Mouse (Mus musculus) MEL (cell line): ENCODE results near the gene Nell2. TPM values are rescaled to one million over a fixed set of nuclear protein-coding genes. Genes with fewer than 3 reads are reported as not detected.
"Not testable (repeated sequence)": the region's sequence is repeated elsewhere in the genome, so short reads cannot be mapped to it uniquely, and the experiment has no call there.

Experiments used
- DNase-seq: peaks from one replicate; pipeline ENCODE4 v3.0.0; 2011; ENCODE audit warnings: low read depth, low spot score
- H3K27ac ChIP-seq: 2 replicates; pipeline ENCODE4 v1.5.1; 2012; ENCODE audit warnings: low read depth, mild to moderate bottlenecking, control low read depth, low read length, moderate library complexity; ENCODE audit not compliant: control insufficient read depth
- H3K27me3 ChIP-seq, 2 experiments: fragments of 150-350 bp in 1 of 2; sonication (generic) in 1 of 2; 2 replicates each; pipeline ENCODE4 v1.6.1; 2012; ENCODE audit warnings: low read length in 2 of 2, mild to moderate bottlenecking in 2 of 2, improper control_type of control experiment in 1 of 2, moderate library complexity in 1 of 2; ENCODE audit not compliant: insufficient read depth in 2 of 2, control insufficient read depth in 1 of 2
- H3K36me3 ChIP-seq, 2 experiments: 2 replicates each; pipeline ENCODE4 v1.6.1; 2012 to 2014; ENCODE audit warnings: low read length in 2 of 2, improper control_type of control experiment in 1 of 2, inconsistent platforms in 1 of 2, mild to moderate bottlenecking in 1 of 2; ENCODE audit not compliant: insufficient read depth in 2 of 2, control insufficient read depth in 1 of 2
- H3K4me1 ChIP-seq, 2 experiments: fragments of 150-350 bp in 1 of 2; sonication (generic) in 1 of 2; 2 replicates each; pipeline ENCODE4 v1.6.1; 2012; ENCODE audit warnings: low read length in 2 of 2, improper control_type of control experiment in 1 of 2, mild to moderate bottlenecking in 1 of 2; ENCODE audit not compliant: insufficient read depth in 2 of 2, control insufficient read depth in 1 of 2
- H3K4me3 ChIP-seq, 2 experiments: fragments of 150-350 bp in 1 of 2; sonication (generic) in 1 of 2; 2 replicates each; pipeline ENCODE4 v1.5.1; 2012; ENCODE audit warnings: low read depth in 2 of 2, low read length in 2 of 2, mild to moderate bottlenecking in 2 of 2, moderate library complexity in 2 of 2, control low read depth in 1 of 2, improper control_type of control experiment in 1 of 2; ENCODE audit not compliant: control insufficient read depth in 1 of 2, insufficient read depth in 1 of 2
- H3K79me2 ChIP-seq: 2 replicates; pipeline ENCODE4 v1.6.1; 2012; ENCODE audit warnings: mild to moderate bottlenecking, low read length, moderate library complexity; ENCODE audit not compliant: control insufficient read depth, poor library complexity, insufficient read depth
- H3K9ac ChIP-seq: 2 replicates; pipeline ENCODE4 v1.6.1; 2012; ENCODE audit warnings: low read depth, mild to moderate bottlenecking, control low read depth, low read length, moderate library complexity; ENCODE audit not compliant: control insufficient read depth, poor library complexity, severe bottlenecking
- H3K9me3 ChIP-seq: fragments of 150-350 bp; sonication (generic); replicated peaks from 2 replicates; pipeline ENCODE4 v1.6.1; 2012; ENCODE audit warnings: mild to moderate bottlenecking, low read length, improper control_type of control experiment, moderate library complexity; ENCODE audit not compliant: insufficient read depth
- CTCF ChIP-seq, 3 experiments: IDR thresholded peaks in 2 of 3; conservative IDR thresholded peaks in 1 of 3; 2 replicates each; pipeline ENCODE4 v1.5.1; 2011 to 2012; ENCODE audit warnings: low read length in 3 of 3, low read depth in 2 of 3, mild to moderate bottlenecking in 2 of 3, improper control_type of control experiment in 1 of 3, inconsistent platforms in 1 of 3, mixed read lengths in 1 of 3, moderate library complexity in 1 of 3; ENCODE audit not compliant: control insufficient read depth in 1 of 3, insufficient read depth in 1 of 3, poor library complexity in 1 of 3, severe bottlenecking in 1 of 3
- E2F4 ChIP-seq: IDR thresholded peaks from 2 replicates; pipeline ENCODE4 v1.6.1; 2011; ENCODE audit warnings: low read depth, low read length, improper control_type of control experiment, borderline replicate concordance
- EP300 ChIP-seq, 2 experiments: IDR thresholded peaks; 2 replicates each; pipeline ENCODE4 v1.6.1; 2011; ENCODE audit warnings: improper control_type of control experiment in 2 of 2, low read length in 2 of 2, low read depth in 1 of 2, mild to moderate bottlenecking in 1 of 2
- GATA1 ChIP-seq: IDR thresholded peaks from 2 replicates; pipeline ENCODE4 v1.6.1; 2011; ENCODE audit warnings: low read depth, low read length, improper control_type of control experiment
- KAT2A ChIP-seq: conservative IDR thresholded peaks from 2 replicates; pipeline ENCODE4 v1.6.1; 2012; ENCODE audit warnings: low read depth, low read length, improper control_type of control experiment, inconsistent platforms
- MAFK ChIP-seq: IDR thresholded peaks from 2 replicates; pipeline ENCODE4 v1.6.1; 2011; ENCODE audit warnings: low read depth, mild to moderate bottlenecking, low read length, improper control_type of control experiment, borderline replicate concordance
- MEF2A ChIP-seq: IDR thresholded peaks from 2 replicates; pipeline ENCODE4 v1.6.1; 2014; ENCODE audit warnings: low read depth, mild to moderate bottlenecking, inconsistent platforms, low read length, improper control_type of control experiment; ENCODE audit not compliant: poor library complexity, insufficient replicate concordance, severe bottlenecking; ENCODE audit errors: extremely low read depth
- MXI1 ChIP-seq: IDR thresholded peaks from 2 replicates; pipeline ENCODE4 v1.6.1; 2011; ENCODE audit warnings: mild to moderate bottlenecking, low read depth, low read length, improper control_type of control experiment
- MYB ChIP-seq: IDR thresholded peaks from 2 replicates; pipeline ENCODE4 v1.6.1; 2011; ENCODE audit warnings: mild to moderate bottlenecking, low read depth, low read length, improper control_type of control experiment
- MYC ChIP-seq: IDR thresholded peaks from 2 replicates; pipeline ENCODE4 v1.6.1; 2011; ENCODE audit warnings: low read depth, mild to moderate bottlenecking, low read length, improper control_type of control experiment, moderate library complexity
- NELFE ChIP-seq: IDR thresholded peaks from 2 replicates; pipeline ENCODE4 v1.6.1; 2011; ENCODE audit warnings: low read depth, low read length, improper control_type of control experiment
- NRF1 ChIP-seq: IDR thresholded peaks from 2 replicates; pipeline ENCODE4 v1.6.1; 2014; ENCODE audit warnings: low read depth, mild to moderate bottlenecking, inconsistent platforms, low read length, improper control_type of control experiment, moderate library complexity; ENCODE audit not compliant: poor library complexity, insufficient read depth, severe bottlenecking
- POLR2A ChIP-seq, 2 experiments: IDR thresholded peaks; 2 replicates each; pipeline ENCODE4 v1.6.1; 2011 to 2012; ENCODE audit warnings: low read length in 2 of 2, mild to moderate bottlenecking in 2 of 2, control low read depth in 1 of 2, improper control_type of control experiment in 1 of 2, low read depth in 1 of 2, moderate library complexity in 1 of 2; ENCODE audit not compliant: control insufficient read depth in 1 of 2, insufficient read depth in 1 of 2, poor library complexity in 1 of 2
- POLR2AphosphoS2 ChIP-seq: IDR thresholded peaks from 2 replicates; pipeline ENCODE4 v1.6.1; 2011; ENCODE audit warnings: low read length, improper control_type of control experiment
- RAD21 ChIP-seq: IDR thresholded peaks from 2 replicates; pipeline ENCODE4 v1.6.1; 2011; ENCODE audit warnings: mild to moderate bottlenecking, low read depth, low read length, improper control_type of control experiment
- SIN3A ChIP-seq: IDR thresholded peaks from 2 replicates; pipeline ENCODE4 v1.6.1; 2012; ENCODE audit warnings: low read length, improper control_type of control experiment, inconsistent platforms
- SMC3 ChIP-seq: IDR thresholded peaks from 2 replicates; pipeline ENCODE4 v1.6.1; 2011; ENCODE audit warnings: low read depth, low read length, improper control_type of control experiment
- TAL1 ChIP-seq: IDR thresholded peaks from 2 replicates; pipeline ENCODE4 v1.6.1; 2012; ENCODE audit warnings: mild to moderate bottlenecking, inconsistent platforms, low read length, moderate library complexity, mixed read lengths
- TBP ChIP-seq: IDR thresholded peaks from 2 replicates; pipeline ENCODE4 v1.8.0; 2011; ENCODE audit warnings: low read depth, low read length, improper control_type of control experiment
- TCF12 ChIP-seq: IDR thresholded peaks from 2 replicates; pipeline ENCODE4 v1.6.1; 2014; ENCODE audit warnings: low read depth, mild to moderate bottlenecking, inconsistent platforms, low read length, improper control_type of control experiment, moderate library complexity
- UBTF ChIP-seq: IDR thresholded peaks from 2 replicates; pipeline ENCODE4 v1.6.1; 2012; ENCODE audit warnings: low read depth, mild to moderate bottlenecking, inconsistent platforms, low read length, improper control_type of control experiment, moderate library complexity, borderline replicate concordance; ENCODE audit not compliant: insufficient read depth
- ZC3H11A ChIP-seq: IDR thresholded peaks from 2 replicates; pipeline ENCODE4 v1.6.1; 2012; ENCODE audit warnings: low read depth, mild to moderate bottlenecking, inconsistent platforms, low read length, improper control_type of control experiment
- ZNF384 ChIP-seq: IDR thresholded peaks from 2 replicates; pipeline ENCODE4 v1.6.1; 2012; ENCODE audit warnings: low read depth, mild to moderate bottlenecking, inconsistent platforms, low read length, improper control_type of control experiment
- polyA plus RNA-seq, 2 experiments: library from polyadenylated mRNA; stranded (reverse) in 1 of 2; unstranded in 1 of 2; fragments of >175 nt in 1 of 2; fragments of >200 nt in 1 of 2; gene quantifications; 2 replicates each; pipeline versions ENCODE4 v1.2.1 to v1.2.4; 2012; ENCODE audit warnings: low replicate concordance in 2 of 2, low read depth in 1 of 2; ENCODE audit not compliant: insufficient read length in 2 of 2, insufficient read depth in 1 of 2, missing spikeins in 1 of 2
- total RNA-seq: library from RNA; depleted of rRNA; stranded (reverse); fragments of 300-350 nt; gene quantifications from 2 replicates; pipeline ENCODE4 v1.2.3, GENCODE M21; 2012

The Nell2 gene
- total and polyA plus RNA-seq, 3 experiments: not detected

- Histone ChIP-seq H3K9me3 (no peaks in the 10 kb centered on the region), H3K79me2 (no peaks in the 10 kb centered on the region), H3K9ac (no peak overlapping the region), H3K27me3 (no peaks in the 10 kb centered on the region), H3K4me1 (no peaks in the 10 kb centered on the region), H3K36me3 (no peaks in the 10 kb centered on the region), H3K4me3 (no peak overlapping the region), H3K27ac (no peak overlapping the region)
- TF ChIP-seq CTCF (IDR thresholded peaks at IDR 0.05 in 2 of 3, conservative IDR thresholded peaks at IDR 0.05 in 1 of 3; ENCODE audit: control insufficient read depth in 1 of 3, insufficient read depth in 1 of 3, low read depth in 2 of 3, low read length in 3 of 3, poor library complexity in 1 of 3, severe bottlenecking in 1 of 3): no peak
- TF ChIP-seq NRF1: no peak
- no peak for TF ChIP-seq E2F4
- TF ChIP-seq MAFK: no peak
- TF ChIP-seq GATA1: no peak
- TF ChIP-seq SIN3A: no peak
- TF ChIP-seq TBP: no peak
- TF ChIP-seq TCF12: no peak
- TF ChIP-seq POLR2A (IDR thresholded peaks at IDR 0.05; ENCODE audit: control insufficient read depth in 1 of 2, insufficient read depth in 1 of 2, low read depth in 1 of 2, low read length in 2 of 2, poor library complexity in 1 of 2): no peak
- TF ChIP-seq ZC3H11A: no peak
- no peak for TF ChIP-seq SMC3
- no peak for DNase-seq
Measured at GRCm38 (mm10) chr15:95241161-95241560, 287.2 kb downstream of the Nell2 start.

DNA sequence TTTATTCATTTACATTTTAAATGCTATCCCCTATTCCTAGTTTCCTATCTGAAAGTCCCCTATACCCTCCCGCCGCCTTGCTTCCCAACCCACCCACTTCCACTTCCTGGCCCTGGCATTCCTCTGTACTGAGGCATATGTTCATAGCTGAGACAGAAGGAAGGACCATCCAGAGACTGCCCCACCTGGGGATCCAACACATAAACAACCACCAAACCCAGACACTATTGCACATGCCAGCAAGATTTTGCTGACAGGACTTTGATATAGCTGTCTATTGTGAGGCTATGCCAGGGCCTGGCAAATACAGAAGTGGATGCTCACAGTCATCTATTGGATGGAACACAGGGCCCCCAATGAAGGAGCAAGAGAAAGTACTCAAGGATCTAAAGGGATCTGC, 291.3 kb downstream of the Nell2 start:
- H3K79me2 ChIP-seq, H3K27ac ChIP-seq, H3K4me1 ChIP-seq, DNase-seq, H3K27me3 ChIP-seq, H3K9ac ChIP-seq, H3K4me3 ChIP-seq, H3K9me3 ChIP-seq, H3K36me3 ChIP-seq: not testable (repeated sequence)

DNA sequence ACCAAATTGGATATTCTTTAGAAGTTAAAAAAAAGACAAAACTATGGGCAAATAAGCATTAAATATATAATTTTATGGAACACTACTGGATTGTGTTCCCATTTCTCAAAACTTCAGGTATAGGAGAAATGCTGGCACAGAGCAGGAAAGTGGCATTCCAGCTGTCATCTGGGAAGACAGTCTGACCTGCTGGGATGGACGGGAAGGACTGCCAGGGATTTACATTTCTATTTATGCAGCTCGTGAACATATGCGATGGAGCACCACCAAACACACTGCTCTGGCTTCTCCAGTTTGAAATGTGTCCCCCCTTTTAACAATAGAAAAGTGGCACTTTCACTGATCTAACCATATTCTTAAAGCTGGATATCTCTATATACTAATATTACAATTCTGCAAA, 291.9 kb downstream of the Nell2 start:
- no peak for TF ChIP-seq TAL1
- TF ChIP-seq ZC3H11A: no peak
- no peak for TF ChIP-seq EP300 (IDR thresholded peaks at IDR 0.05; ENCODE audit: low read depth in 1 of 2, low read length in 2 of 2)
- TF ChIP-seq UBTF: no peak
- no peak for TF ChIP-seq RAD21
- no peak for TF ChIP-seq ZNF384
- no peak for TF ChIP-seq POLR2A (IDR thresholded peaks at IDR 0.05; ENCODE audit: control insufficient read depth in 1 of 2, insufficient read depth in 1 of 2, low read depth in 1 of 2, low read length in 2 of 2, poor library complexity in 1 of 2)
- no peak for TF ChIP-seq MXI1
- no peak for TF ChIP-seq MYB
- TF ChIP-seq TBP: no peak
- no peak for TF ChIP-seq MEF2A
- TF ChIP-seq POLR2AphosphoS2: no peak
- no peak for TF ChIP-seq MYC
- TF ChIP-seq NELFE: no peak
- TF ChIP-seq MAFK: no peak
- TF ChIP-seq KAT2A: no peak
- Histone ChIP-seq H3K9ac (no peak overlapping the region), H3K27me3 (no peaks in the 10 kb centered on the region), H3K4me1 (no peaks in the 10 kb centered on the region), H3K27ac (no peak overlapping the region), H3K36me3 (no peaks in the 10 kb centered on the region), H3K4me3 (no peak overlapping the region), H3K79me2 (no peaks in the 10 kb centered on the region), H3K9me3 (no peaks in the 10 kb centered on the region)
- no peak for DNase-seq
